Mouse (Mus musculus): ENCODE measurements around the gene Gm16253. TPM values are rescaled to one million over a fixed set of nuclear protein-coding genes. Genes with fewer than 3 reads are reported as not detected.

Gene Gm16253
- total RNA-seq, 2 experiments from 2014 or later: 1.4 to 2.4 TPM

DNA sequence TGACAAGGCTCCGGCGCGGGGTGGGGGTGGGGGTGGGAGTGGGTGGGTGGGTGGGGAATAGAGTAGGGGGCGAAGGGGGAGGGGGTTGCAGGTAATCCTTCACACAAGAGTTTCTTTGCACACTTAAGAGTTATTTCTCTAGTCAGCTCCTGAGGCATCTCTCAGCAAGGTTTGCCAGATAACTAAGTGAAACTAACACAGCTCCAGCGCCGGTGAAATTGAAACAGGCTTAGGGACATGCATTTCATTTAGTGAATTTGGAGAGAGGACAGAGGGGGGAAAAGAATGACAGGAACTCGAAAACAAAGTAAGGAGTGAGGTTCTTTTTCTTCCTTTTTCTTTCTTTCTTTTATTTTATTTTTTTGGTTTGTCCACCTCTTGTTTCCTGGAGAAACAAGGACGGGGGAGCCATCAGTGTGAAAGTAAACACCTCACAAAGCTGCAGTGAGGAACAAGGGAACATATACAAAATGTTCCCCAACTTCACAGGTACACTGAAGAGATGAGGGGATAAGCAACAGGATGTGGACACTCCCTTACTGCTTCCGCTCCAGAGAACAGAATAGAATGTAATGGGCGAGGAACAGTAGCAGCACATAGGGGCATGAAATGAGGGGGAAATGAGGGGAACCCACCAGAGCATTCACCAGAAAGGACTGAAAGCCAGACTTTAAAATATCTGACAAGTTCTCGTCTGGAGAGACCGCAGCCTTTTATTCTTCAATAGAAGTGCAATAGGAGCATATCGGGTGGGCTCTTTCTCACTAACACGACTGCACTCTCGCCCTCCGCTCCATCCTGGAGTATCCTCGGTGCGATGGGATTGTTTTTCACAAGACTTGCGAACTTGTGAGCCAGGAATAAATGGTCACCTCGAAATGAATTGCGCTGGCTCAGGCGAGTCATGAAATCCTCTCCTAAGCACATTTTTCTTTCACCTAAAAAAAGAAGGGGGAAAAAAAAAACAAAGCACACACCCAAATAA is 19.8 kb upstream of the Gm16253 start:
- intact Hi-C loops (cut with DNase I): no loop called here
- DNase-seq: no peak

DNA sequence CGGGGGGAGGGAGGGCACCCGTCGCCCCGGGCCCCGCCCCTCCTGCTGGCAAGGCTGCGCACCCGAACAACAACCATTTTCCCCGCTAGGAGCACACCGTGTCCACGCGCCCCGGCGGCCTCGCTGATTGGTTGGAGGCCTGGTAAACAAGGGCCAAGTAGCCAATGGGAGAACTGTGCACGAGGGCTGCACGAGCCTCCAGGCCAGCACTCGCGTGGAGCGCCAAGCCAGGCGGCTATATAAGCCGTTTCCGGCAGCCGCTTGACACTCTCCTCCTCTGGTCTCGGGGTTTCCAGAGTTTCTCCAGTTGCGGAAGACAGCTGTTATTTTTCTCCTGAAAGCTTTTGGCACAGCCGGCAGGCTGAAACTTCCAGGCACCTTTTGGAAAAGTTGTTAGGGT is 19.1 kb upstream of the Gm16253 start, which contains the start of gene Txnip:
Gene Txnip (plus strand): TSS at position 264 of the 400 bp plus-strand sequence.
- intact Hi-C loops (cut with DNase I): no loop called here
- DNase-seq: peak; percentile 100

DNA sequence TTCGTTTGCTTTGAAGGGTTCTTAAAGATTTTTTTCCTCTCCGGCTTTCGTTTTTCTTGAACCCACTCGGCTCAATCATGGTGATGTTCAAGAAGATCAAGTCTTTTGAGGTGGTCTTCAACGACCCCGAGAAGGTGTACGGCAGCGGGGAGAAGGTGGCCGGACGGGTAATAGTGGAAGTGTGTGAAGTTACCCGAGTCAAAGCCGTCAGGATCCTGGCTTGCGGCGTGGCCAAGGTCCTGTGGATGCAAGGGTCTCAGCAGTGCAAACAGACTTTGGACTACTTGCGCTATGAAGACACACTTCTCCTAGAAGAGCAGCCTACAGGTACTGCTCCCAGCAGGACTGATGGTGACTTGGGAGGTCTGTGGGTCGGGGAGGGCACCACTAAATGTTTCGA is 18.6 kb upstream of the Gm16253 start:
- peak in 1 of 2 experiments; percentile 50 for DNase-seq
- intact Hi-C loops (cut with DNase I): no loop called here

DNA sequence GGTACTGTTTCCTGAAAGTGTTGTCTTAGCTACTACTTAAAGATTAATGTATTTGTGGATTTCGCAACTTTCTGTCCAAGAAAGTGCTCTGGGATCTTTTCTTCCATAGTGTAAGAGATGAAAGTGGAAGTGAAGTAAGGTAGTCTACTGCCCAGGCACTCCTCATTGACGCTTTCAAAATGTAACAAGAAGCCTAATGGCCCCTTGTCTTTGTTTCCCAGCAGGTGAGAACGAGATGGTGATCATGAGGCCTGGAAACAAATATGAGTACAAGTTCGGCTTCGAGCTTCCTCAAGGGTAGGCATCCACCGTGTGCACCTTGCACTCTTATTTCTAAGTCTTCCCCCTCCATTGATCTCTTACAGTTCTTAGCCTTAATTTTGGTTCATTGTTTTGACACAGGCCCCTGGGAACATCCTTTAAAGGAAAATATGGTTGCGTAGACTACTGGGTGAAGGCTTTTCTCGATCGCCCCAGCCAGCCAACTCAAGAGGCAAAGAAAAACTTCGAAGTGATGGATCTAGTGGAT is 18.1 kb upstream of the Gm16253 start:
- no peak for DNase-seq
- intact Hi-C loops (cut with DNase I): no loop called here

DNA sequence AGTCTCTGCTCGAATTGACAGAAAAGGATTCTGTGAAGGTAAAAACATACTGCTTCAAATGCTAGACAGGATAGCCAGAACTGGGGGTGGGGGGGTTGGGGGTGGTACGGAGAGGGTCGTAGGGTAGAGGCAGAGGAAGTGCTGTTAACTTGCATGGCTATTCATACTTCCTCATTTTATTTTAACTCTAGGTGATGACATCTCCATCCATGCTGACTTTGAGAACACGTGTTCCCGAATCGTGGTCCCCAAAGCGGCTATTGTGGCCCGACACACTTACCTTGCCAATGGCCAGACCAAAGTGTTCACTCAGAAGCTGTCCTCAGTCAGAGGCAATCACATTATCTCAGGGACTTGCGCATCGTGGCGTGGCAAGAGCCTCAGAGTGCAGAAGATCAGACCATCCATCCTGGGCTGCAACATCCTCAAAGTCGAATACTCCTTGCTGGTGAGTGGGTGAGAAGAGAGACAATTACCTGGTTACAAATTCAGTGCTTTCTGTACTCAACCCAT is 17.3 kb upstream of the Gm16253 start:
- peak in 1 of 2 experiments; percentile 58 for DNase-seq
- intact Hi-C loops (cut with DNase I): no loop called here

DNA sequence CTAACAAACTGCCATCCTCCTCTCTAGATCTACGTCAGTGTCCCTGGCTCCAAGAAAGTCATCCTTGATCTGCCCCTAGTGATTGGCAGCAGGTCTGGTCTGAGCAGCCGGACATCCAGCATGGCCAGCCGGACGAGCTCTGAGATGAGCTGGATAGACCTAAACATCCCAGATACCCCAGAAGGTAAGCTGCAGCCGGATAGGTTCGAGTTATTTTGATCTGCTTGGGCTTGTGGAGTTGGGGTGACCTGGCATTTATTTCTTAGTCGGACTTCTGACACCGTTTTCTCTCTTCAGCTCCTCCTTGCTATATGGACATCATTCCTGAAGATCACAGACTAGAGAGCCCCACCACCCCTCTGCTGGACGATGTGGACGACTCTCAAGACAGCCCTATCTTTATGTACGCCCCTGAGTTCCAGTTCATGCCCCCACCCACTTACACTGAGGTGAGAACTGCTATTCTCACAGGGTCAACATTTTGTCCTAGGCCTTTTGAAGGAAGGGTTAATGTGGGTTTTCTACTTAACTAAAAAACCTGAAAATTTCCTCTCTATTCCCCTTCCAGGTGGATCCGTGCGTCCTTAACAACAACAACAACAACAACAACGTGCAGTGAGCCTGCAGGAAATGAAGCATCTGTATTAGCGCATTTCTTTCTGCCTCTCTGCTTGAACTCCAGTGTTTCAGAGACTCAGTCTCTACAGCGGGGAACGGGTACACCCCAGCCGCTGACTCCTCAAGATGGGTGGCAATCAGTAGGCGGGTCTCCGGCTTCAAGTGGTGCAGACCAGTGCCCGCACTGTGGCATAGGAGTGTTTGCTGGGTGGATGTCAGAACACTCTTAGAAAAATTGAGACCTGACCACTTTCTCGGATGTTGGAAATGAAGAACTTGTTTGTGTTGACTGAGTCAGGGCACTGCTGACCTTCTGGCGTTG is 16.6 kb upstream of the Gm16253 start:
- DNase-seq: peak in 1 of 2 experiments; percentile 50
- intact Hi-C loops (cut with DNase I): no loop called here

DNA sequence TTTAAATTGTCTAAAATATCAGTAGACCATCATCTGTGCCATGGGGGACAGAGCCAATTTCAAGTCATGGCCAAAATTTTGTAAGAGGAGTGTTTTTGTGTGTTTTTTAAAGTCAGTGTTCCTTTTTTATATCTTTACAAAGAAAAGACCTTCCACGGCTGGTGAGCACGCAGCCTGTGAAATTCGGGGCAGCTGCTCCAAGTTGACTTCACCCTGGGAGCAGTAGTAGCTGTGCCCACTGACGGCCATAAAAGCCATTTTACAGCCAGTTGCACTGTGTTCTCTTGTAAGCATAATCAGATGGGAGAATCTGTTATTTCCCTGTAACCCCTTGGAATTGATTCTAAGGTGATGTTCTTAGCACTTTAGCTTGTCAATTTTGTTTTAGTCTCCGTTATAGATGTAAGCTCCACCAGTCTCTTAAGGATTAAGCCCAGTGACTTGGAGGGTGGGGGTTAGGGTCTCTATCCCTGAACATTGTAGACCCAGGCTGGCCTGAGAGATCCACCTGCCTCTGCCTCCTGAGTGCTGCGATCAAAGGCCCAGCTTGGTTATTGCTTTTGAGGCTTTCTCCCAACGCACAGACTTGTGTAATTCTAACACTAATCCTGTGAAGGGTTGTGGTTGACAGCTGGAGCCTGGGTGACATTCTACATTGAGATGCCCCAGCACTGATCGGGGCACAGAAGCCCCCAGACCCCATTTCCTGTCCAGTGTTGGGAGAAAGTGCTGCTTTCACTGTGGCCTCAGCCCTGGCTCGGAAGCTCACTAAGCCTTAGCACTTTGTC is 15.7 kb upstream of the Gm16253 start:
- DNase-seq: peak in 1 of 2 experiments; percentile 57
- intact Hi-C loops (cut with DNase I): no loop called here

DNA sequence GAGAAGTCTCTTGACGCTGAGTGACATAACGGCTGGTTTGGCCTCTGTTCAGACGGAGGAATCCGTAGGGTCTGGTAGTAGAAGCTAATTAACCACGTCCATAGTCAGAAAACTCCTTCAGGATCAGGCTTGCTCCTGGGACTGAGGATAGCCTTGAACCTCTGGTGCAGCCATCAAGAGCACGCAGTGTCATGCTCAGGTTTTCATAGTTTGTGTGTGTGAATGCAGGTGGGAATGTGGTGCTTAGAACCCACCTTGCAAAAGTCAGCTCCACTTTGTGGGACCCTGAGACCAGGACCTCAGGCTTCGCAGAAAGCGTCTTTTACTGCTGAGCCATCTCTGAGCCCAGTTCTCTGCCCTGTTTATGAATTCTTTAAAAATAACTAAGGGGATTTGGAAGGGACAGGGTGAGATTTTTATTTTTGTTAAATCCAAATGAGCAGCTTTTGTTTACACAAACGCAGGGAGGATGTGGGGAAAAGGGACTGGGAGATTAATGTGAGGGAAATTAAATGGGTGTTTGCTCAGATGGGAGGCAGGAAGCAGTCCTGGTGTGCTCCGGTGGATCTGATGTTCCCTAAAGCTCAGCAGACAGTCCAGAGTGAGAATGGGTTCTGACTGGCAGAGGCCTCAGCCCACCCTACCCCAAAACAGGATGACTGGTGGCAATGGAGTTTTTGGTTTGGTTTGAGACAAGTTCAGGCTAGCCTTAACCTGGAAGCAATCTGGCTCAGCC is 14.7 kb upstream of the Gm16253 start:
- DNase-seq: peak in 1 of 2 experiments; percentile 63
- intact Hi-C loops (cut with DNase I): no loop called here

DNA sequence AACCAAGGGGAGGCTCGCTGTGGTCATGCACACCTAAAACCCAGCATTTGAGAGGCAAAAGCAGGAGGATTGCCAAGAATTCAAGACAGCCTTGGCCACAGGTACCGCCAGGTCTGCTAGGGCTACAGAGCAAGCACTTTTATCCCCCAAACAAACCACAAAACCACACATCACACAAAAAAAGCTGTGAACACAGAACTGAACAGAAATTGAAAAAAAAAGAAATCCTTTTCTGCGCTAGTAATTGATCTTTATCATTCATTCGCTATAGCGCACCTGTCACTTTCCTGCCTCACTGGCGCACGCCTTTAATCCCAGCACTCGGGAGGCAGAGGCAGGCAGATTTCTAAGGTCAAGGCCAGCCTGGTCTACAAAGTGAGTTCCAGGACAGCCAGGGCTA is 13.5 kb upstream of the Gm16253 start:
- intact Hi-C loops (cut with DNase I): no loop called here

DNA sequence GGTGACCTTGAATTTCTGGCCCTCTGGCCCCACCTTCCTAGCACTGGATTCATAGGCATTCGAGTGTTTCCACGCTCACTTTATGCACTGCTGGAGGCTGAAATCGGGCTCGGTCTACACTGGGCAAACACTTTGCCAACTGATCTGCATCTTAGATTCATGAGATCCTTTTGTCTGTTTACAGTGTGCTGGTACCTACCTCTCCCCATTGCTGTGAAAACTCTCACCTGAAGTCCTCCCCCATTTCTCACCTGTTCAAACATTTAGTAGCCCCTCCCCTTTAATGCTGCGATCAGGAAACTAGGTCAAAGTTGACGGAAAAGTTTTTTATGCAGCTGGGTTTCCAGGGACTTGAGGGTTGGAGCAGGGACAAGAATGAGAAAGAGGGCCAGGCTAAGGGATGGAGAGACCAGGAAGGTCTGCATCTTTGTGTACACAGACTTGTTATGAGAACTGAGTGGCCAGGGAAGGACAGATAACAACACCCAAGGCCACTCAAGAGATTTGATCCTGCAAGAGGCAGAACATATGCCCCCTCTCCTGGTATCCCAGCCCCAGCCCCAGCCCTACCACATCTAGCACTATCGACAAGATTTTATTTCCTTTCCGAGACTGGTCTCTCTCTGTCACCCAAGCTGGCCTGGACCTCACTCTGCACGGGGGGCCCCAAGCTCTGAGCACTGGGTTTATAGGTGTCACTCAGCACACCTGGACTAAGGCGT is 12.7 kb upstream of the Gm16253 start:
- DNase-seq: peak in 1 of 2 experiments; percentile 43
- intact Hi-C loops (cut with DNase I): no loop called here

More for the DNA sequence above, 13.5 kb upstream of the Gm16253 start:
- DNase-seq: no peak

DNA sequence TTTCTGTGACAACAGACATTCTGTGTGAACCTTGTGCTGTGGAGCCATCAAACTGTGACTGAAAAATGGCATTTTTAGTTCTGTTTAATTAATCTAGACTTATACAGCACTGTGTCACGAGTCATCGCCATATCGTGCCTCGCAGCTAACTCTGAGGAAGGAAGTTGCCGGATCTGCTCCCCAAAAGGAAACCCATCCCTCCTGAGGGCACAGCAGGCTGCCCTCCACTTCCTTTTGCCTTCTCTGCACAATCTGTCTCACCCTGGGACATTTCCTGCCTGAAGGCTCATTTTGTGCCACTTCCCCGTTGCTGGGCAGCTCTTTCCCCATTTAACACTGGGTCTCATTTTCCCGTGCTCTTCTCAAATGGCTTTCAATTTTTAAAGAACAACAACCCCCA is 12.2 kb upstream of the Gm16253 start:
- intact Hi-C loops (cut with DNase I): no loop called here
- no peak for DNase-seq

DNA sequence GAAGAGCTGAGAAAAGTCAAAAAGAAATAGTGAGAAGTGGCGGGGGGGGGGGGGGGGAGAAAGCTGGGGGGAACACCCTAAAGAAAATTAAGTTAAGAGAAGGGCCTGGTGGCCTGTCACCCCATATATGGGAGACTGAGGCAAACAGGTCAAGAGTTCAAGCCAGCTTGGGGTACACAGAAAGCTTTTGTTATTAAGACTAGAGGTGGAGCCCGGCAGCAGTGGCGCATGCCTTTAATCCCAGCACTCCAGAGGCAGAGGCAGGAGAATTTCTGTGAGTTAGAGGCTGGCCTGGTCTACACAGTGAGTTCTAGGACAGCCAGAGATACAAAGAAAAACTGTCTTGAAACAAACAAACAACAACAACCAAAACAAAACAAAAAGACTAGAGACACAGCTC is 11.7 kb upstream of the Gm16253 start:
- DNase-seq: no peak
- intact Hi-C loops (cut with DNase I): no loop called here

DNA sequence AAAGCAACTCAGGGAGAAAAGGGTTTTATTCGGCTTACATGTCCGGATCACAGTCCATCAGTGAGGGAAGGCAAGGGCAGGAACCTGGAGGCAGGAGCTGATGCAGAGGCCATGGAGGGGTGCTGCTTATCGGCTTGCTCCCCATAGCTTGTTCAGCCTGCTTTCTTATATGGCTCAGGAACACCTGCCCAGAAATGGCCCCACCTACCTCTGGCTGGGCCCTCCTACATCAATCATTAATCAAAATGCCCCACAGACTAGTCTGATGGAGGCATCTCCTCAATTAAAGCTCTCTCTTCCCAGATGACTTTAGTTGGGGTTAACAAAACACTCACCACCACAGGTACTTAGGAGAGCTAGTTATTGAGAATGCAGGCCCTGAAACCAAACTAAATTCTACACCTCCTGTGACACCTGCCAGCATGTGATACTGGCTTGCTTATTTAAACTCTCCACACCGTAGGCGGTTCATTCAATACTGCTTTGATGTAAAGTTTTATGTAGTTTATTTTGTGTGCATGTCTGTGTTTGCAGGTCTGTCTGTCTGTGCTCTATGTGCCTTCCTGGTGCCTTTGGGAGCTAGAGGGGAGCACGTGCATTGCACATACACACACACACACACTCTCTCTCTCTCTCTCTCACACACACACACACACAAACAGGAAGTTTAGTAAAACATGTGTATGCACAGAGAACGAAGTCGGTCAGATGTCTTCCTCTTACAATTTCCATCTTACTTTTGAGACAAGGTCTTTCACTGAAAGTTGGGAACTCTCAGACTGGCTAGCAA is 9.9 kb upstream of the Gm16253 start:
- intact Hi-C loops (cut with DNase I): no loop called here
- DNase-seq: no peak

DNA sequence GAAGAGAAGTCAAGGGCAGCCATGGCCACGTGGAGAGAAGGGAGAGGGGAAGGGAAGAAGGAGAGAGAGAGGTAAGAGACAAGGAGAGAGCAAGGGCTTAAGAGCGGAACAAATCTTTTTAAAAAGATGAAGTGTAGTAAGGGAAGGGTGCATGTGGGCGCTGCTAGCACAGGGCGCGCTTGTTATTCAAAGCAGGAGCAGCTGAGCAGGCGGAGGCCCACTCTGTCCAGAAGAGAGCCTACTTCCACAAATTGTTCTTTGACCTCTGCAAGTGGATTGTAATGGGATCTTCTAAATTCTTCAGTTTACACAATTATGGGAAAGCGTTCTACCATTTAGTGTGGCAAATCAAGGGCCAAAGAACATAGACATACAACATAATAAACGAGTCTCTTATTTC is 8.2 kb upstream of the Gm16253 start:
- intact Hi-C loops (cut with DNase I): no loop called here
- no peak for DNase-seq

DNA sequence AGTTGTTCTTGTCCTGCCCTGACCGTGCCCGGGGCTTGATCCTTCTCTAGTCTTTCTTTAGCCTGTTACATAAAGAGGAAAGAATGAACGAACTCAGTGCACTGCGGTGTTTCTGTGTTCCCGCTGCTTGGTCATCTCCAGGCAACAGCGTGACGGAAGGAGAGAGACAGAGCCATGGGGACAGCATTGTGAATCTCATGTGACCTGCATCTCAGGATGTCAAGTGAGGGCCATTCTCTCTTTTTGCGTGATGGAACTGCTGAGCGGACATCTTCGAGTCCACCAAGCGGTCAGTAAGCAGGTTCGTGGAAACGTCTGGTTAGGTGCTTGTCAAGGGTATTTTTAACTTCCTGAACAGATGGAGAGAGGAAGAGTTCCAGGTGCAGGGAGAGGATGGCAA is 7.3 kb upstream of the Gm16253 start:
- no peak for DNase-seq
- intact Hi-C loops (cut with DNase I): no loop called here

DNA sequence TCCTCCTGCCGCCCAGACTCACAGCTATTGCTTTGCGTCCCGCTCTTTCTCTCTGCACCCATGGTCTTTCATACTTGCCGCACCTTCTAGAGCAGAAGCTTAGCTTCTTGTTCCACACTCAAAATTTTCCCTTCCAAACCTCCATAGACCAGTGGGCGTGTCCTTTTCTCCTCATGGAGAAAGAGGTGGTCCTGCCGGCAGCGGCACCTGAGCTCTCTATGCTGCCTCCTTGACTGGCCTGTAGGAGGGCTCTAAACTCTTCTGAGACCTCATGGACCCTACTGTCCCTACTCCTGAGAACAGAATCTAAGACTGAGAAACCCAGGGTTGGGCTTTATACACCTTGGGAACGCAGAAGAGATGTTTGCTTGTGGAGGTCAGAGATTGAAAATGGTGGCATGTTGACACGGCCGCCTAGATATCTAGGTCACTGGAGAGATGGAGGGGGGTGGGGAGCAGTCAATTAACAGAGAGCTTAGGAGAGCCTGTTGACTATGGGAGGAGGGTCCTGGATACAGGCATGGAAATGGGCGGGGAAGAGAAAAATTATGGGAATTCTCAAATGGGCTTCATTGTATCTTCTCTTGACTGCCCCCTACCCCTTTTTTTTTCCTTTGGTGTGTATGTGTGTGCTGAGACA is 6.7 kb upstream of the Gm16253 start:
- no peak for DNase-seq
- intact Hi-C loops (cut with DNase I): no loop called here

DNA sequence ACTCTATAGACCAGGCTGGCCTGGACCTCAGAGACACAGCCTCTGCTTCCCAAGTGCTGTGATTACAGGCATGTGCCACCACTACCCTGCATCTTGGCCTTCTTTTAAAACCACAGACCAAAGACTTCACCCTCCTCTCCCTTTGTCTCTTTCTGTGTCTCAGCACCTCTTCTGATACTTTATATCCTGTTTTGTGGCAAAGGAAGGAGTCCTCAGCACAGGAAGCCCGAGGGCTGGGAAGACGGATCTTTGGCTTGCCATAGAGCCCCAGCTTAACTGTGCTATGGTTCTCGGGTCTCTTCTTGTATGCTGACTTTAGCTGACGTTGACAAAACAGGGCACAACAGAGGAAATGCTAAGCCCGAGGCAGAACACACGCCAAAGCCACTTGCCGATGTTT is 6.1 kb upstream of the Gm16253 start:
- intact Hi-C loops (cut with DNase I): no loop called here
- no peak for DNase-seq

Data from gastrocnemius, postnatal 36 days (tissue).